Mouse (Mus musculus): ENCODE measurements at regions not wholly inside any gene's neighbourhood (a gene's known extent, or its start where the extent isn't known, plus 50 kb on each side); places are given as distances from the start of the nearest gene placed in this dataset.

- DNase-seq, result no peak
These were observed 57.9 kb upstream of the Stx18 start for GRCm38 (mm10) chr5:37980692-37981091.

GRCm38 (mm10) chr5:37976943-37977434, 61.6 kb upstream of the Stx18 start:
- DNase-seq, result no peak

- no peak for DNase-seq
These were observed 65.5 kb upstream of the Stx18 start for GRCm38 (mm10) chr5:37972980-37973545.

- DNase-seq, result no peak
These were observed 66.8 kb upstream of the Stx18 start for GRCm38 (mm10) chr5:37971724-37972123.

GRCm38 (mm10) chr5:37968596-37968995, 69.9 kb upstream of the Stx18 start:
- DNase-seq, result no peak

GRCm38 (mm10) chr5:37967914-37968375, 70.6 kb upstream of the Stx18 start:
- no peak for DNase-seq

- DNase-seq, result no peak
These were observed 71.2 kb upstream of the Stx18 start for GRCm38 (mm10) chr5:37967106-37967913.

GRCm38 (mm10) chr5:37963688-37964087, 74.9 kb upstream of the Stx18 start:
- no peak for DNase-seq

- no peak for DNase-seq
These were observed 76.0 kb upstream of the Stx18 start for GRCm38 (mm10) chr5:37962513-37962912.

GRCm38 (mm10) chr5:37960216-37960615, 78.3 kb upstream of the Stx18 start:
- DNase-seq, result no peak

GRCm38 (mm10) chr5:37952096-37952495, 86.4 kb upstream of the Stx18 start:
- peak; percentile 49 to 58 for DNase-seq

GRCm38 (mm10) chr5:37932760-37933122, 105.8 kb upstream of the Stx18 start:
- DNase-seq, result no peak

- no peak for DNase-seq
These were observed 106.3 kb upstream of the Stx18 start for GRCm38 (mm10) chr5:37932086-37932759.

GRCm38 (mm10) chr5:37920481-37920880, 96.1 kb upstream of the Msx1 start:
- no peak for DNase-seq

GRCm38 (mm10) chr5:37919102-37919501, 94.7 kb upstream of the Msx1 start:
- no peak for DNase-seq

GRCm38 (mm10) chr5:37918001-37918707, 93.8 kb upstream of the Msx1 start:
- DNase-seq, result no peak

- no peak for DNase-seq
These were observed 92.8 kb upstream of the Msx1 start for GRCm38 (mm10) chr5:37917161-37917560.

GRCm38 (mm10) chr5:37904683-37905352, 80.4 kb upstream of the Msx1 start:
- DNase-seq, result no peak

GRCm38 (mm10) chr5:37903861-37904260, 79.5 kb upstream of the Msx1 start:
- no peak for DNase-seq

- no peak for DNase-seq
These were observed 78.4 kb upstream of the Msx1 start for GRCm38 (mm10) chr5:37902741-37903140.

GRCm38 (mm10) chr5:37901861-37902291, 77.5 kb upstream of the Msx1 start:
- DNase-seq, result no peak

- peak; percentile 50 to 59 for DNase-seq
These were observed 73.7 kb upstream of the Msx1 start for GRCm38 (mm10) chr5:37898041-37898615.
